Mouse (Mus musculus): ENCODE results near the gene Tmem128. TPM values are rescaled to one million over a fixed set of nuclear protein-coding genes. Genes with fewer than 3 reads are reported as not detected.

Gene Tmem128
- polyA plus RNA-seq, 1 experiment from 2014 or later = 75.2 TPM

Other genes with a start within 250 kb of the Tmem128 start
- 62.1 and 65.3 TPM in 2 replicates for gene Stx18, start 221.4 kb upstream of the Tmem128 start, polyA plus RNA-seq (2016; fragmentation: Nextera tagmentation; extraction: Ambion mirVana)
- gene Nsg1, start 100.3 kb upstream of the Tmem128 start, polyA plus RNA-seq (2016; fragmentation: Nextera tagmentation; extraction: Ambion mirVana) = 134 and 142 TPM in 2 replicates
- gene Zbtb49, start 39.7 kb upstream of the Tmem128 start, polyA plus RNA-seq (2016; fragmentation: Nextera tagmentation; extraction: Ambion mirVana) = 18.4 and 22.6 TPM in 2 replicates
- gene Lyar, start 39.7 kb upstream of the Tmem128 start, polyA plus RNA-seq (2016; fragmentation: Nextera tagmentation; extraction: Ambion mirVana) = 130 and 151 TPM in 2 replicates
- gene Otop1, start 15.8 kb downstream of the Tmem128 start, polyA plus RNA-seq (2016; fragmentation: Nextera tagmentation; extraction: Ambion mirVana) = 0.13 TPM in 1 of 2 replicates, not detected in the other
- not detected in 2 replicates for gene Drd5, start 59.2 kb downstream of the Tmem128 start, polyA plus RNA-seq (2016; fragmentation: Nextera tagmentation; extraction: Ambion mirVana)
- 0.36 and 0.69 TPM in 2 replicates for gene Slc2a9, start 243.0 kb downstream of the Tmem128 start, polyA plus RNA-seq (2016; fragmentation: Nextera tagmentation; extraction: Ambion mirVana)

Measured in limb, embryonic 12.5 days (tissue).